Mouse (Mus musculus): ENCODE data around the gene Gpr182. TPM values are rescaled to one million over a fixed set of nuclear protein-coding genes. Genes with fewer than 3 reads are reported as not detected.

Gpr182 gene
- total RNA-seq, 2 experiments from 2014 or later = 0.11 TPM; not detected in 1

DNA sequence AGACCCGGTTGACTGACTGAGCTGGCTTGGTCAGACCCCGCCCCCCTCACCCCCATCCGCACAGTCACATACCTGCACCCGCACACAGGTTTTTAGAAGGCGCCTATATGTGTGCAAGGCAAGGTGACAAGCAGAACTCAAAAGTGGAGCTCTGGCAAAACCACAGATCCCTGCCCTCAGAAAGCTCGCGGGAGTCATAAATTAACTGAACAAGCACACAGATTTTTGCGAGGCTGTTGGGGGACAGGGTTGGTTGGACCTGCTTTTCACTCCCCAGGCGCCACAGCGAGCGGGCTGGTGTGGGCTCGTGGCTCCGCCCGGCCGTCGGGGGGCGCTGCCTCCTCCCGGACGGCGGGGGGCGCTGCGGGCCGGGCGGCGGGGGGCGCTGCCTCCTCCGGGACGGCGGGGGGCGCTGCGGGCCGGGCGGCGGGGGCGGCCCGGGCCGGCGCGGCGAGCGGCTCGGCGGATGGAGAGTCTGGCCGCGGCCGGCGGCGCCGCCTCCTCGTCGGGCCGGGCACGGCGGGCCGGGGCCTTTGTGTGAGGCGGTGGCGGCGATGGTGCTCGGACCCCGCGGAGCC lies 12.4 kb downstream of the Gpr182 start, which contains the start of gene Zbtb39:
Gene Zbtb39 (plus strand): TSS at position 456 of the 578 bp plus-strand sequence.
- ATAC-seq (ENCODE audit: poor library complexity, severe bottlenecking) = peak; percentile 60

DNA sequence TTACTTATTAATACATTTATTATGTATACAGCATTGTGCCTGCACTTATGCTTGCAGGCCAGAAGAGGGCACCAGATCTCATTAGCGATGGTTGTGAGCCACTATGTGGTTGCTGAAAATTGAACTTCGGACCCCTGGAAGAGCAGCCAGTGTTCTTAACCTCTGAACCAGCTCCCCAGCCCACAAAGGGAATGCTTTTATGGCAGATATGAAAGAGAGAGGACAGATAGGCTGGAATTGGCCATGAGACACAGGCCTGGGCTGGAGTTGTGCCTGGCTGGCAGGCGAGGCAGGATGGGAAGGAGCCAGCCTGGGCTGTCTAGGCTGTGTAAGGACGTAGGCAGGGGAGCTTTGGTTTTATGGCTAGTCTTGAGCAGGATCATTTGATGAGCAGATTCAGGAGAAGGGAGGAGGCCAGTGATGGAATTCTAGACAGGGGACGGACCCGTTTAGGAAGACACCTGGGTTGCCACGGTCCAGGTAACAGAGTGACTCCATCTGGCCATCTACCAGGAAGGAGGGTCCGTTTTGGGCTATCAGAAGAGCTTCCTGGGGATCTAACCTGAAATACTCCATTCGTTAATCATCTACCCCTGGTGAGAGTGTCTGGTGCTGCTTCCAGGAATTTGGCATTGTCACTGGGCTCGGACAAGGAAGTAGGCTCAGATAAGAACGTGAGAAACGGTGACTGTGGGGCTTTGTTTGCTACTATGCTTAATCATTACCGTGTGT lies 13.2 kb downstream of the Gpr182 start:
- ATAC-seq (ENCODE audit: poor library complexity, severe bottlenecking) = no peak

DNA sequence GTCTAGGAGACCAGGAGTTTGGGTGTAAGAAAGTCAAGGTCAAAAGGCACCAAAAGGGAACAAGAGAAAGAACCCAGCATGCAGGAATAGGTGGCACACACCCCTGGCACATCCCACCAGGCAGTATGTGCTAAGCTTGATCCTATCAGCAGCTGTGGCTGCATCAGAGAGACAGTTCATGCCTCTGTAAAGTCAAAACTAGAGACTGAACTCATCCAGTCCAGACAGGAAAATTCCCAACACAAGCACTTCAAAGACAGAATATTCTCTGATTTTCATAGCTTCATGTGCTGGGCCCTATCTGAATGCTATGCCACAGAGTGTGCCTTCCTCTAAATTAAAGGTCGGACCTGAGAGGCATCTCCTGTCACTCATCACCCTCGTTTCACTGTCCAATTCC lies 14.0 kb downstream of the Gpr182 start:
- peak; percentile 1; the same call in 1 of the 2 replicates for ATAC-seq (ENCODE audit: poor library complexity, severe bottlenecking)

GRCm38 (mm10) chr10:127736916-127737315 lies 14.6 kb downstream of the Gpr182 start:
- ATAC-seq (ENCODE audit: poor library complexity, severe bottlenecking) = peak; percentile 67

DNA sequence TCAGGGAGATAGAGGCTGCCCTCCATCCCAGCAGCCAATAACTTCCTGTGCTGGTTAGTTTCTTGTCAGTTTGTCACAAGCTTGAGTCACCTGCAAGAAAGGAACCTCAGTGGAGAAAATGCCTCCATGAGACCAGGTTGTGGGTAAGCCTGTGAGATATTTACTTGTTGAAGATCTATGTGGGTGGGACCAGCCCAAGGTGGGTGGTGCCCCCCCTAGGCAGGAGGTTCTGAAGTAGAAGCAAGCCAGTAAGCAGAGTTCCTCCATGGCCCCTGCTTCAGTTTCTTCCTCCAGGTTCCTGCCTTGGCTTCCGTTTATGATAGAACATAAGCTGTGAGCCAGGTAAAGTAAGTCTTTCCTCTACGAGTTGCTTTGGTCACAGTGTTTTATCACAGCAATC lies 15.3 kb downstream of the Gpr182 start:
- ATAC-seq (ENCODE audit: poor library complexity, severe bottlenecking) = 0 out of 2 replicates have a peak, but pooled peaks have one; percentile 14

DNA sequence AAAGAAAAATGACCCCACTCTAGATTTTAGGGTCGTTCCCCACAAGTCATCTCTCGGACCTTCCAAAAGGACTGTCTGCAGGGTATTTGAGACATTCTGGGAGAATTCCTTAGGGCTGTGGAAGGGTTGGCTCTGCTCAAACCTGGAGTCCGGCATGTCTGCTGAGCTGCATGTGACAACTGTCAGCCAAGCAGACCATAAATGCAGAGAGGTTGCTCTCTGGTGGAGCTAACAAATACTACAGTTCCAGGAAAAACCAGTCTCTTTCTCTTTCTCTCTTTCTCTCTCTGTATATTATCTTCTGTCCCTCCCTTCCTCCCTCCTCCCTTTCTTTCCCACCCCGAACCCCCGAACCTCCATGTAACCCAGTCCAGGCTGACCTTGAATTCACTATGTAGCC lies 17.1 kb downstream of the Gpr182 start:
- no peak for ATAC-seq (ENCODE audit: poor library complexity, severe bottlenecking)

DNA sequence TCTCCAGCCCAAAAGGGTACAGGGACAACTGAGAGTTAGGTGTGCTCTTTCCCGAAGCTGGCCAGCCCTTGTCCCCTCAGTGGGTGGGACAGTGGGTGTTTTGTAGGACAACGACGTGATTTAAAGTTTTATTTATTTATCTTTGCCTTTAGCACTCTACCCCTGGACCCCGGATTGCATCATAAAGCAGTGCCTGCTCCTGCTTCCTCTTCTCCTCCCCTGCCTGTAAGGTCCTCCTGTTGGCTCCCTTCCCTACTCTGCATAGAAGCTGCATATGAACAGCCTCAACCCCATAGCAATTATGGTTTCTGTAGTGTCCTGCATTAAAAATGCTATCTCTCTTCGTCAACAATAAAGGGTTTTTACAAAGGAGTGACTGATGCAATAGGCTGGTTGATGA lies 20.1 kb downstream of the Gpr182 start:
- ATAC-seq (ENCODE audit: poor library complexity, severe bottlenecking) = peak; percentile 67

GRCm38 (mm10) chr10:127730933-127731310 lies 20.6 kb downstream of the Gpr182 start:
- ATAC-seq (ENCODE audit: poor library complexity, severe bottlenecking) = no peak

DNA sequence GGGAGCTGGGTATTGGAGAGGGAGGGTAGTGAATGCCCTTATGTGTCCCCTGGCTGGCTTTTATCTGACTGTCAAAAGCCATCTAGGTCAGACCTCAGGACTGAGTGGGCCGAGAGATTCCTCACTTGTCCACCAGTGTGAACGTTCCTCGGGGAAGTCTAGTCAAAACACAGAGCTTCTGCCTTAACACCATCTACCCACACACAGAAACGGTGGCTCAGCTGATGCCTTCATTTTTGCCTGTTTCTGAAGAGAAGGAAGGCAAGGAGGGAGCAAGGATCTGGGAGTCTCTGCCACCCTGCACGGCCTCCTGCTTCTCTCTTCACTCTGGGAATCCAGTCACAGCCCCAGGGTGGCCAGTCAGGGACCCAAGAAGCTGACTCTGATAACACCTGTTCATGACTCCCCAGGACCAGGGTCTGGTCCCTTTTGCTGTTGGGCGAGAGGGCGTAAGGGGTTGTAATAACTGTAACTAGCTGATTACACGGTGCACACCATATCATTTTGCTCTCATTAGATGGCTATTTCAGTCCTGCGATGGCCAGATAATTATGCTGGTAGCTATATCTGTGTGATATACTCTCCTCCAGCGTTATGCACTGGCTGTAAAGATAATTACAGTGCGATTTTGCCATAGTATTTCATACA lies 21.1 kb downstream of the Gpr182 start:
- ATAC-seq (ENCODE audit: poor library complexity, severe bottlenecking) = peak; percentile 22

DNA sequence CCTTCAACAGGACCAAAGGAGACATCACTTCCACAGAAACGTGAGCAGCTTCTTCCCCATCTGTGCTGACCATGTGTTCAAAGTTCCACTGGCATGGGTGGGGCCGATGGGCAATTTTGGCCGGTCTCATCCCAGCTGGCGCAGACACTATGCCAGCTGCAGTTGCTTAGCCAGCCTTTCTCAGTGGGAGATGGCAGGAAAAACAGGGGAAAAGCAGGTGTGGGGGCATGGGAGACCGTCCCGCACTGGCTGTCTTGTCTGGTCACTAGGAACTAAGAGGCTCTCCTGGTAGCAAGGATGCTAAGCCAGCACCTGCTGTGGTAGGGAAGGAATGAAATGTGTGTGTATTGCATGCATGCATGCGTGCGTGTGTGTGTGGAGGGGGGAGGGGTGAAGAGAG lies 23.1 kb downstream of the Gpr182 start:
- ATAC-seq (ENCODE audit: poor library complexity, severe bottlenecking) = no peak

DNA sequence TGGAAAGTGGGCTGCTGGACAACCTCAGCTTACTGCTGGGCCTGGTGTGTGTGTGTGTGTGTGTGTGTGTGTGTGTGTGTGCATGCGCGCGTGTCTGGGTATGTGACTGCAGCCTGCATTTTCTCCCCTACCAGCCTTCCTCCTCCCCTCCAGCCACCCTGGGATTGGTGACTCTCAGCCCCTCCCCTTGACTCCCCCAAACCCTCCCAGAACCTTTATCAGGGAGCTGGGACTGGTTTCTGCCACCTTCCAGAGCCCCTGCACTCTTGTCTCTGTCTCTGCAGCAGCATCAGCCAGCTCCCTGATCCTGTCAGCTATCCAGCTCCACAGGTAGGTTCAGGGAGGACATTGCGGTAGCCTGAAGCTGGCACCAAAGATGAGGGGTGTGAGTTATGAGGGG lies 26.4 kb downstream of the Gpr182 start:
- no peak for ATAC-seq (ENCODE audit: poor library complexity, severe bottlenecking)

- ATAC-seq (ENCODE audit: poor library complexity, severe bottlenecking) = no peak
Measured at GRCm38 (mm10) chr10:127724178-127724577, 27.4 kb downstream of the Gpr182 start, which contains the start of gene Tac2. Tac2 (plus strand) TSS chr10:127724478.

DNA sequence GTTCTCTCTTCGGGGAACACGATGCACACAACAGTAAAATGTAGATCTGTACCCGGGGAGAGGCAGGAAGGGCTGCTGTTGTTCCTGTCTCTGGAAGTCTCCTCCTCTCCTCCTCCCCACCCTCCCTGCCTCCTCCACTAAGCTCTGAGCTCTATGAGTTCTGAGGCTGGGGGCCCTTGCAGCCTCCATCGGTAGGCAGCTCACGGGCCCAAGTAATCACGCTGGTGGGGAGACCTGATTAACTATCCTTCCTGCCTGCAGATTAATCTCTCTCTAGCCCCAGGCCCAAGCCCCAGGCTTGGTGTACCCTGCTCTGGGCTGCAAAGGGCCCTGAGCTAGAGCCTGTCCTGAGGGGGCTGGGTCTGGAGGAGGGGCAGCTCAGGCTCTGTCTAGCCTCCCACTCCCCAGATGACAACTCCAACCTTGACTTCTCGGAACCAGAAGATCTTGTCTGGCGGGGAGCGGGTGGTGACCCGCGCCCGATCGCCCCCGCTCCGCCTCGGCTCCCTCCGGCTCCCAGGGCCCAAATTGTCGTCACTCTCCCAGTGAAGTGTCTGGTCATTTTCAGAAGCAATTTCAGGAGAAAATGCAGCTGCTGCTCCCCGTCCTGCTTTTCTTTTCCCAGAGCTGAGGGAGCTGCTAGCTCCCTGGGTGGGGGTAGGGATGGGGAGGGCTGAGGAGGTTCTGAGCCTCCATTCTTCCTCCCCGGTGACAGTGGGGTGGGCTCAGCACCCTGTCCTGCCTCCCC lies 29.7 kb downstream of the Gpr182 start:
- ATAC-seq (ENCODE audit: poor library complexity, severe bottlenecking) = no peak

DNA sequence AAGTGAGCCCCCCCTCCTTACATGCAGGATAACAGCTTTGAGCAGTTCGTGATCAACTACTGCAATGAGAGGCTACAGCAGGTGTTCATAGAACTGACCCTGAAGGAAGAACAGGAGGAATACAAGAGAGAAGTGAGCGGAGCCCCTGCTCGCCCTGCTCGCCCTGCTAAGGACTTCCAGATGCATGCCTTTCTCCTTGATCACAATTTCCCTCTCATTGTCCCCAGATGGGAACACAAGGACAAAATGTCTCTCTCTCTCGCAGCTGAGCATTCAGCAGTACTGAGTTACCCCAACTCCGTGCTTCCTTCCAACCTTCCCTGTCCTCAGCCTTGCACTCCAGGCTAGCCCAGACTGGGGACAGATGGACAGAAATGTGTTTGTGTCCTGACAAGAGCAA lies 38.8 kb downstream of the Gpr182 start:
- no peak for ATAC-seq (ENCODE audit: poor library complexity, severe bottlenecking)

DNA sequence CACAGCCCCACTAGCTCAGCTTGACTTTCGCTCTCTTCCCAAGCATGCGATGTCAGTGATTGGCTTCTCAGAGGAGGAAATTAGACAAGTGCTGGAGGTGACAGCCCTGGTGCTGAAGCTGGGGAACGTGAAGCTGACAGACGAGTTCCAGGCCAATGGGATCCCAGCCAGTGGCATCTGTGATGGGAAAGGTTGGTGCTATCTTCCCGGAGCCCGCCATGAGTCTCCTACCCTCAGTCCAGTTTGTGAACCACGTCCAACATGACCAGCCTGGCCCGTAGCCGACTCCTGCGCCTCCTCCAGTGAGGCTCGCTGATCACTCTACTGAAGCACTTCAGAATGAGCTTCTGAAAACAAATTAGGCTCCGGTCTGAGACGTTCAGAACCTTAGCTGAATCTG lies 41.2 kb downstream of the Gpr182 start:
- no peak for ATAC-seq (ENCODE audit: poor library complexity, severe bottlenecking)

- ATAC-seq (ENCODE audit: poor library complexity, severe bottlenecking) = no peak
Measured at GRCm38 (mm10) chr10:127708850-127709370, 42.6 kb downstream of the Gpr182 start.

DNA sequence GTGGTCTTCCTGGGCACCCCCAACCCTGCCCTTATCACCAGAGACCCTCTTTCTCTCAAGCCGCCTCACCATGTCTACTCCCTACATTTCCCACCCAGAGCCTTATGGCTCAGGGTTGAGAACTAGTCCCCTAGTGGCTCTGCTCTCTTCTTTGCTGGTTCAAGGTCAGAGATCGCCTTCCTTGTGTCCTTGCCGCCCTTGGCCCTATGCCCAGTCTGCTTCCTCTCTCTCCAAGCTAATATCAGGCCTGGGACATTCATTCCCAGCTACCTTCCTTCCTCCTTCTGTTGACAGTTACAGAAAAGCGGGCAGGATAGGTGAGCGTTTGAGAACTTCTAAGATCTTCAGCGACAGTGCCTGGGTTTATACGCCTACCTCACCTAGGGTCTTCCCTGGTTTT lies 43.8 kb downstream of the Gpr182 start:
- no peak for ATAC-seq (ENCODE audit: poor library complexity, severe bottlenecking)

GRCm38 (mm10) chr10:127705783-127706182 lies 45.7 kb downstream of the Gpr182 start:
- 0 out of 2 replicates have a peak, but pooled peaks have one; percentile 27 for ATAC-seq (ENCODE audit: poor library complexity, severe bottlenecking)

GRCm38 (mm10) chr10:127704766-127705220 lies 46.7 kb downstream of the Gpr182 start, which contains the start of gene Myo1a:
Myo1a (plus strand) TSS chr10:127705170.
- no peak for ATAC-seq (ENCODE audit: poor library complexity, severe bottlenecking)

DNA sequence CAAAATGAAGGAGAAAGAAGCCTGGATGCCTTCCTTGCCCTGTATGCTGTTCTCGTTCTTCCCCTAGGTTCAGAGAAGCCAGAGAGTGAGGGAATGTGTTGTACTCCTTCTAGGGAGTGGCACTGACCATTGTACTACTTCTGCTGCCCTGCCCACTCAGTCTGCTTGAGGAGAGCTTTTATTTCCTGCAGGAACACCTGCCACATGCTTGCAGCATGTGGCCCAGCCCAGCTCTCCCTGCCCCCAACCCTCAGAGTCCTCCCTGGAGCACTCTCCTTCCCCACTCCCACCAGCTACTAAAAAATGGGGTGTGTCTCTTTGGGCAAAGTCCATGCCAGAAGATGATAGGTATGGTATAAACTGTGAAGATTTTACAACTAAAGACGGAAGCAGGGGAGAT lies 47.2 kb downstream of the Gpr182 start:
- no peak for ATAC-seq (ENCODE audit: poor library complexity, severe bottlenecking)

- ATAC-seq (ENCODE audit: poor library complexity, severe bottlenecking) = no peak
Measured at GRCm38 (mm10) chr10:127703299-127703698, 48.2 kb downstream of the Gpr182 start.

Measured in megakaryocyte, adult 5-6 weeks (primary cell).